Mouse (Mus musculus): ENCODE results near the gene Asb1.

DNA sequence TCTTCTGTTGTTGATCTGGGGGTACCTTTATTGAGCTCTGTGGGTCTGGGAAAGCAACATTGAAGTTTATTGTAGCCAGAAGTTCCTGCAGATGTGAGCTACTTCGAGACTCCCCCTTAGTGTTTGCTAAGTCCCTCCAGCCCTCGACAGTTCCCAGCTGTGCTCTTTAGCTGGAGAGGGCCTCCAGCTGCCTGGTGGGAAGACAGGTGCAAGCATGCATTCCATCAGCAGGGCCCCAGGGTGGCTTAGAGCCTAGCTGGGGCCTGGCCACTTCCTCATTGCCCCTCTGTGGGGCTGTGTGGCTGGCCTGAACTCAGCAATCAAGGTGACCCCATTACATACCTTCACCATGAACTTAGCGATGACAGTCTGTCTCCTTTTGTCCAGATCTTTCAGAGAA, 35.7 kb upstream of the Asb1 start:
- TF ChIP-seq POLR2A (IDR thresholded peaks at IDR 0.05; ENCODE audit: control insufficient read depth, low read depth, low read length) = no peak
- no peak for TF ChIP-seq CTCF (IDR thresholded peaks at IDR 0.05; ENCODE audit: control insufficient read depth, insufficient read depth, insufficient replicate concordance, low read depth, low read length)

Measured in testis, adult 2 months (tissue).